Mouse (Mus musculus): Measurements from ENCODE around the gene Klhl1. TPM values are rescaled to one million over a fixed set of nuclear protein-coding genes. Genes with fewer than 3 reads are reported as not detected.

Gene Klhl1
- 0.24 and 0.35 TPM in 2 replicates for polyA plus RNA-seq (2021; fragmentation: Nextera tagmentation)
- long read RNA-seq, experiment 1, full-length matches to known transcripts, result 1 of 2 reads
- long read RNA-seq, experiment 1, partial matches to known transcripts, result 1 of 2 reads
- long read RNA-seq, experiment 1, other reads (novel, unspliced or antisense), result 0 of 2 reads
- long read RNA-seq, experiment 2, full-length matches to known transcripts, result 49 of 53 reads
- long read RNA-seq, experiment 2, partial matches to known transcripts, result 1 of 53 reads
- long read RNA-seq, experiment 2, other reads (novel, unspliced or antisense), result 3 of 53 reads

DNA sequence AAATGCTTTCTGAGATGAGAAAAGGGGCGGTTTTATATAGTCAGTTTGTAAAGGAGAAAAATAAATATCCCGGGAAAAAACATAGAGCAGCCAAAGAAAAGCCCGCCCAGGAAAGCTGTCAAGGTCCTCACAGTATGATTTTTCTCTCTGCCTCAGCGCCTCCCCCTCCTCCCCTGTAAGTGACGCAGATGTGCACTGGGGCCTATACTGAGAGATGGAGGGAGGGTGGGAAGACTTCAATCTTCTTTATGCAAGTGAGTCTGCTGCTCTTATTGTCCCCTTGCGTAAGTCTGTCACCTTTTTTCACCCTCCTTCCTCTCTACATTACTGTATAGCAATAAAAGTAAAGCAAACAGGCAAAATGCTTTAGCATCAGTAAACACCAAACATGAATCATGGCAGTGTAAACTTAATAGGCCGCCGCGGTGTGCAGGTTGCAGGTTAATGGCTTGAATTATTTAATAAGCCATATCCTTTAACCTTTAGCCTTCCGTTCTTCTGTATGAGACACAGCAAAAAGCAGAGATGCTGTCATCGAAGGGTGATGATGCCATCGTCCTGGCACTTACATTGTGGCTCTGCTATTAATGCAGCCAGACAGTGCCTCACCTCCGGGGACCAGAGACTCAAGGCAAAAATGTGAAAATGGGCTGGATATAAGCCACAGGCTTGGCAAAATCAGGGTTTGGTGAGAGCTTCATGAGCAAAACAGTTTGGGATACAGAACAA, at the start of gene Klhl1:
TSS of gene Klhl1 (minus strand) at position 149 of the 729 bp plus-strand sequence.

